Mouse (Mus musculus) limb, embryonic 10.5 days (tissue): ENCODE measurements around the gene Sacm1l. TPM values are rescaled to one million over a fixed set of nuclear protein-coding genes. Genes with fewer than 3 reads are reported as not detected.

Experiments used
- DNase-seq: peaks from one replicate; pipeline ENCODE4 v3.0.0-alpha.2; 2017; ENCODE audit warnings: low spot score
- H3K27ac ChIP-seq: fragments of 300-500 bp; sonication (generic); 2 replicates; pipeline ENCODE4 v1.5.1; 2016; ENCODE audit warnings: mild to moderate bottlenecking
- H3K27me3 ChIP-seq: fragments of 300-500 bp; sonication (generic); 2 replicates; pipeline ENCODE4 v1.6.1; 2016; ENCODE audit warnings: low read depth, mild to moderate bottlenecking; ENCODE audit not compliant: poor library complexity, severe bottlenecking
- H3K36me3 ChIP-seq: fragments of 300-500 bp; sonication (generic); 2 replicates; pipeline ENCODE4 v1.6.1; 2016; ENCODE audit warnings: mild to moderate bottlenecking, moderate library complexity
- H3K4me1 ChIP-seq: fragments of 300-500 bp; sonication (generic); 2 replicates; pipeline ENCODE4 v1.6.1; 2016
- H3K4me3 ChIP-seq: fragments of 300-500 bp; sonication (generic); 2 replicates; pipeline ENCODE4 v1.5.1; 2016; ENCODE audit warnings: mild to moderate bottlenecking, moderate library complexity
- H3K9me3 ChIP-seq: fragments of 300-500 bp; sonication (generic); replicated peaks from 2 replicates; pipeline ENCODE4 v1.6.1; 2016; ENCODE audit warnings: mild to moderate bottlenecking
- WGBS: fragments of 180-500 bp; shearing (Covaris S2); methylation state at CpG from one replicate; pipeline ENCODE4 v1.1.7; 2016; 5-methylcytosine and 5-hydroxymethylcytosine counted together
- polyA plus RNA-seq: library from polyadenylated mRNA; unstranded; fragments of >200 nt; fragmentation: Nextera tagmentation; extraction: Ambion mirVana; gene quantifications from 2 replicates; pipeline ENCODE4 v1.2.1, GENCODE M21; 2016

Gene Sacm1l
- polyA plus RNA-seq, 1 experiment from 2014 or later = 45.3 TPM

GRCm38 (mm10) chr9:123496665-123497064 lies 32.9 kb upstream of the Sacm1l start:
- WGBS = 5% methylated on average over 13 of the region's 13 CpGs
- no peak overlapping the region for H3K27ac ChIP-seq

DNA sequence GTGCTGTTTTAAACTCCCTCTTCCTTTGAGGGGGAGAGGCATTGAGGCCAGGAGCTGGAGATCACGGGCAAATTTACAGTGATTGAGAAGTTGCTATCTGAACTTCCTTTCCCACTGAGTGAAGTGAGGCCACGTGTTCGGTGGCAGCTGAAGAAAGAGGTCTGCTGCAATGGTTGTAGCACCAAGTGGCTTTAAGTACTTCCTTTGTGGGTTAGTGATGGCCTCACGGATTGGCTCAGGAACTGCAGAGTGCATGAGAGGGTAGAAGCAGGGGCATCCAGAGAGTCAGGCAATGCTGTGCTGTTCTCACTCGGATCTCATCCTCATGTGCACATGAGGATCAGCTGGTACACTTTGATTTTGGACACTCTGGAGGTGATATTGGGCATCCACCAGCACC lies 31.7 kb upstream of the Sacm1l start:
- Histone ChIP-seq H3K36me3 (peaks cover 38% of the 10 kb centered on the region), H3K27ac (no peak overlapping the region), H3K4me3 (no peak overlapping the region), H3K27me3 (no peaks in the 10 kb centered on the region), H3K4me1 (peaks cover 15% of the 10 kb centered on the region), H3K9me3 (no peaks in the 10 kb centered on the region)
- WGBS = 88% methylated on average over 5 of the region's 5 CpGs
- no peak for DNase-seq

More at GRCm38 (mm10) chr9:123496665-123497064, 32.9 kb upstream of the Sacm1l start:
- DNase-seq = peak; percentile 59
- H3K36me3 ChIP-seq = peaks cover 30% of the 10 kb centered on the region
- peaks cover 19% of the 10 kb centered on the region for H3K4me1 ChIP-seq
- no peaks in the 10 kb centered on the region for H3K27me3 ChIP-seq
- H3K4me3 ChIP-seq = peak overlapping the region; percentile 21; the same call in 1 of the 2 replicates
- no peaks in the 10 kb centered on the region for H3K9me3 ChIP-seq

DNA sequence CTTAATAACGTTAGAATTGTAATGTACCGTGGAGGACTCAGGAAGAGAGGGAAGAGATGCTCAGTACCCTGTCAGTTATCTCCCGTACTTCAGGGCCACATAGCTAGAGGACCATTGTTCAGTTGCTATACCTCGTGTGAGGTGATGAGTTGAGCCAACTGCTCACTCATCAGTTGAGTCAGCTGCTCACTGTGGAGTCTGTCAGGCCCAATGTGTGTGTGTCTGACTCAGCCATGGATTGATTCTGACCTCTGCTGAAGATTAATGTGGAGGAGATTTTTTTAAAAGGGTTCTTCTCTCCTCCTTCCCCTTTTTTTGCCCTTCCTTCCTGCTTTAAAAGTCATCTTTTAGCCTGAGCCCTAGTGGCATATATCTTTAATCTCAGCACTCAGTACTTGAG lies 29.1 kb upstream of the Sacm1l start:
- H3K4me3 ChIP-seq = no peak overlapping the region
- 93% methylated on average over 4 of the region's 4 CpGs for WGBS
- H3K9me3 ChIP-seq = no peaks in the 10 kb centered on the region
- peaks cover 15% of the 10 kb centered on the region for H3K4me1 ChIP-seq
- DNase-seq = no peak
- no peak overlapping the region for H3K27ac ChIP-seq
- H3K27me3 ChIP-seq = no peaks in the 10 kb centered on the region
- H3K36me3 ChIP-seq = peaks cover 52% of the 10 kb centered on the region

- DNase-seq = no peak
- Histone ChIP-seq H3K4me1 (no peaks in the 10 kb centered on the region), H3K36me3 (peaks cover 53% of the 10 kb centered on the region), H3K4me3 (no peak overlapping the region), H3K27ac (no peak overlapping the region), H3K27me3 (no peaks in the 10 kb centered on the region), H3K9me3 (no peaks in the 10 kb centered on the region)
- WGBS = 87% methylated on average over 5 of the region's 5 CpGs
Measured at GRCm38 (mm10) chr9:123503171-123503834, 26.3 kb upstream of the Sacm1l start.

DNA sequence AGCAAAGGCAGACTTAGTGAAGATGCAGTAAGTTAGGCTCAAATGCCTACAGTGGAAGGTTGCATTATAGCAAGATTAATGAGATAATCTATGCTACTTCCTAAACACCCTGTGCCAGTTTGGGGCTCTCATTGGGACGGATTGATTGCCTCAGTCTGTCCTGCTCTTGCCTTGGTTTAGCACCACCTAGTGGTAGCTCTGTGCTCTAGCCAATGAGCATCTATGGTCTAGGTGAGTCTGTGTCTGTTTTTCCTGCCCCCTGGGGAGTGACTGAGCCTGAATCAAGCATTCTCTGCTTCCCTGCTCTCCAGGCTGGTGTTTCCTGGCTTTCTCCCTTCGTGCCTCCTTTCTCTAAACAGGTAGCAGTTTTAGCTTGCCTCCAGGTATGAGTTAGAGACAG lies 25.2 kb upstream of the Sacm1l start:
- Histone ChIP-seq H3K4me3 (no peak overlapping the region), H3K9me3 (no peaks in the 10 kb centered on the region), H3K4me1 (no peaks in the 10 kb centered on the region), H3K27me3 (no peaks in the 10 kb centered on the region), H3K27ac (no peak overlapping the region), H3K36me3 (peaks cover 50% of the 10 kb centered on the region)
- 8% methylated on average over 2 of the region's 2 CpGs for WGBS
- DNase-seq = peak; percentile 60

DNA sequence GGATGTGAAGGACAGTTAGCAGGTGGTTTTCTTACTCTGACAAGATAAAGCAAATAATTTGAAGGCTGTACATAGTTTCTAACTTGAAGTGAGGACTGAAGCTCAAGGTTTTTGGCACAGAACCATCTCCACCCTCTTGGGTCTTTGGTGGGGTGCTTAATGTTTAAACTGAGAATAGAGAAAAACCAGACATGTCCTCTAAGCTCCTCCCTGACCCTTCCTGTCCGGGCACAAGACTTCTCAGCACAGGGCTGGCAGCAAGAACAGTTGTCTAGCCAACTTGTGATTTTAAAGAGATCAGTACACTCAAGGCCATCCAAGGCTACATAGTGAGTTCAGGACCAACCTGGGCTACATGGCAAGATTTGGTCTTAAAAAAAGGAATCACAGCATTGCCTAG lies 24.0 kb upstream of the Sacm1l start:
- H3K27me3 ChIP-seq = no peaks in the 10 kb centered on the region
- H3K9me3 ChIP-seq = no peaks in the 10 kb centered on the region
- no peaks in the 10 kb centered on the region for H3K4me1 ChIP-seq
- H3K36me3 ChIP-seq = peaks cover 50% of the 10 kb centered on the region
- DNase-seq = no peak
- no peak overlapping the region for H3K27ac ChIP-seq
- 83% methylated on average over 1 of the region's 1 CpGs for WGBS
- H3K4me3 ChIP-seq = no peak overlapping the region

DNA sequence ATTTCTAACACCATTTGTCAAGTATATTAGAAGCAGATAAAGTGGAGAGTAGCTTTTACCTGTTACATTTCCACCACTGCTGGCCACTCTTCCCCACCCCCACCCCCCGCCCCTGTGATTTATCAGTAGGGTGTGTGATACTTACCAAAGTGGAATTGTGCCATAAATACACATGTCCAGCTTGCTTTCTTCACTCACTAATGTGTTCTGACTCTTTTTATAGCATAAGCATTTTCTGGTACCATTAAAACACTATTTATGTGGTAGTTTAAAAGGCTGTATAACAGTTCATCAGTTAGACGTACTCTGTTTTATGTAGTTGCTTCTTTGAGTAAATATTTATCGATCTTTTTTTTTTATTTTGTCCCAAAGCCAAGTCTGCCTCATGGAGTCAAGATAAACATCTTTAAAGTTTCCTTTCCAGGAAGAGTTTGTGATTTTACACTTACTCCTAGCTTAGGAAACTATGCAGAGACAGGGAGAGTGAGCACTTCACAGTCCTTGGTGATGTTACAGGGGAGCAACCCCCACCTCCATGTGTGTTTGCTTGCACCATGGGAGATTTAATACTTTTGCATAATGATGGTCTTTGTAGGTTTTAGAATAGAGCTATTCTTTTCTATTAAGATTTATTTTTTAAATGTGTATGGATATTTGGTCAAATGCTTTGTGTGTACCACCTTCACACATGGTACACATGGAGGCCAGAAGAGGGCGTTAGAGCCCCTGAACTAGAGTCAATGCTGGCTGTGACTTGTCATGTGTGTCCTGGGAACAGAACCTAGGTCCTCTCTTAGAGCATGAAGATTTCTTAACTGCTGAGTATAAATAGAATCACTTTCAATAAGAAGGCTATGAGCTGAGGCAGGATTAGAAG lies 23.1 kb upstream of the Sacm1l start:
- Histone ChIP-seq H3K9me3 (no peaks in the 10 kb centered on the region), H3K4me1 (no peaks in the 10 kb centered on the region), H3K27ac (no peak overlapping the region), H3K27me3 (no peaks in the 10 kb centered on the region), H3K4me3 (no peak overlapping the region), H3K36me3 (peaks cover 50% of the 10 kb centered on the region)
- WGBS = 86% methylated on average over 4 of the region's 4 CpGs
- DNase-seq = no peak

- H3K27ac ChIP-seq = no peak overlapping the region
- no peaks in the 10 kb centered on the region for H3K4me1 ChIP-seq
- no peaks in the 10 kb centered on the region for H3K27me3 ChIP-seq
- no peak overlapping the region for H3K4me3 ChIP-seq
- H3K9me3 ChIP-seq = no peaks in the 10 kb centered on the region
- H3K36me3 ChIP-seq = peaks cover 55% of the 10 kb centered on the region
- no peak for DNase-seq
- 87% methylated on average over 2 of the region's 2 CpGs for WGBS
Measured at GRCm38 (mm10) chr9:123507380-123507779, 22.2 kb upstream of the Sacm1l start.

DNA sequence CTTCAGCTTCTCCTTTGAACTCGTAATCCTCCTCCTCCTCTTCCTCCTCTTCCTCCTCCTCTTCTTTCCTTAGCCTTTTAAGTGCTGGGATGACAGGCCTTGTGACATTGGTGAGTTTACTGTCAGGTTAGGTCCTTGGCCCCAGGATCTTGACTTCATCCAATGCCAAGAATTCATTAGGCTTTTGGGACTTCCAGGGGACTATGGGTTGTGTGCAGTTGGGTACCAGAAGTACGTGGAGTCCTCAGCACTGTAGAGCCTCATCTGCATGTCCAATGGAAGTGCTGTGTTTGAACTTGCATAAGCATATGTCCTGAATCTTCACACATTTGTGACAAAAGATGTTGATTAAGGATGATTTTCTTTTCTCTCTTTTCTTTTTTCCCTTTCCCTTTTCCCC lies 20.6 kb upstream of the Sacm1l start:
- no peak for DNase-seq
- 81% methylated on average over 2 of the region's 2 CpGs for WGBS
- peaks cover 56% of the 10 kb centered on the region for H3K36me3 ChIP-seq
- no peaks in the 10 kb centered on the region for H3K9me3 ChIP-seq
- no peak overlapping the region for H3K4me3 ChIP-seq
- H3K27me3 ChIP-seq = no peaks in the 10 kb centered on the region
- H3K27ac ChIP-seq = no peak overlapping the region
- no peaks in the 10 kb centered on the region for H3K4me1 ChIP-seq

- WGBS = 87% methylated on average over 8 of the region's 8 CpGs
- Histone ChIP-seq H3K27me3 (no peaks in the 10 kb centered on the region), H3K36me3 (peaks cover 54% of the 10 kb centered on the region), H3K4me3 (no peak overlapping the region), H3K27ac (no peak overlapping the region), H3K9me3 (no peaks in the 10 kb centered on the region), H3K4me1 (no peaks in the 10 kb centered on the region)
- no peak for DNase-seq
Measured at GRCm38 (mm10) chr9:123509638-123510604, 19.6 kb upstream of the Sacm1l start.

DNA sequence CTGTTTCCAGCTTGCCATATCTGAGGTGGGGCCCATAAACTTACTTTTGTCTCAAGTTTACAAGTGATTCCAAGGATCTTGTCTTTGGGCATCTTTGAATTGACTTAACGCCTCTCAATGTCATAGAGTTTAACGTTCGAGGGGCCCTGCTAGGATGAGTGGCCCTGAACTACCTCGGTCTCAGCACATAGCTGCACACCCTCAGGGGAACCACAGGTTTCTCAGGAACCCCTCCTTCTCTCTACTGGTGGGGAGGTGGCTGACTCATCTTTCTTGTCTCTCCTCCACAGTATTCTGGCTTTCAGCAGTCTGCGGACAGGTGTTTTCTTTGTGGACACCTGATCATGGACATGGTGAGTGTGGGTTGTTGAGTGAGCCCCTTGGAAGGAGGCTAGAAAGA lies 18.6 kb upstream of the Sacm1l start:
- Histone ChIP-seq H3K4me1 (no peaks in the 10 kb centered on the region), H3K4me3 (no peak overlapping the region), H3K27me3 (no peaks in the 10 kb centered on the region), H3K27ac (no peak overlapping the region), H3K9me3 (no peaks in the 10 kb centered on the region), H3K36me3 (peaks cover 53% of the 10 kb centered on the region)
- DNase-seq = no peak
- 96% methylated on average over 5 of the region's 5 CpGs for WGBS

- Histone ChIP-seq H3K9me3 (no peaks in the 10 kb centered on the region), H3K4me3 (no peak overlapping the region), H3K27me3 (no peaks in the 10 kb centered on the region), H3K36me3 (peaks cover 65% of the 10 kb centered on the region), H3K4me1 (no peaks in the 10 kb centered on the region), H3K27ac (no peak overlapping the region)
- DNase-seq = no peak
- 90% methylated on average over 2 of the region's 2 CpGs for WGBS
Measured at GRCm38 (mm10) chr9:123512482-123512881, 17.1 kb upstream of the Sacm1l start.
